Comparison of ENCODE assay signal across 9 mouse cellular contexts in genomic region chr2:32854206-32854605, GRCm38 (mm10). TPM values are rescaled to one million over a fixed set of nuclear protein-coding genes. Genes with fewer than 3 reads are reported as not detected.
DNase-seq lines count a peak whose midpoint lies in the region; ATAC-seq lines count a peak whose summit lies in the region.
"Had no signal": no experiment of that assay in that cellular context is flagged by ENCODE, and none has a peak within 500 bp of the region (broad histone marks: within the 10 kb centered on the region; RNA-seq: fewer than 3 reads in every experiment).

No protein-coding gene starts in this region.

- no peak overlapping the region for H3K27ac ChIP-seq in hindbrain, embryonic 12.5 days

- peaks cover 21% of the 10 kb centered on the region for H3K27me3 ChIP-seq in hindbrain, embryonic 12.5 days

- H3K4me3 ChIP-seq in hindbrain, embryonic 12.5 days = no peak overlapping the region
- H3K4me3 ChIP-seq: megakaryocyte, embryonic 14.5 days had no signal

- no peaks in the 10 kb centered on the region for H3K36me3 ChIP-seq in hindbrain, embryonic 12.5 days

- 0 out of 2 replicates have a peak, but pooled peaks have one; percentile 55 for ATAC-seq in hindbrain, embryonic 12.5 days (ENCODE audit: low FRiP score)

- no peak overlapping the region for H3K4me2 ChIP-seq in hindbrain, embryonic 12.5 days (replicated peaks)

- no peaks in the 10 kb centered on the region for H3K9me3 ChIP-seq in hindbrain, embryonic 12.5 days (replicated peaks)

- H3K9ac ChIP-seq in hindbrain, embryonic 12.5 days = no peak overlapping the region

- DNase-seq in MN1 (ENCODE audit: low spot score) = peak; percentile 91
- peak; percentile 93 for DNase-seq in cerebellum, adult 8-10 months
- DNase-seq in frontal cortex, adult 2 months (ENCODE audit: extremely low spot score in 1 of 2, low spot score in 1 of 2) = peak; percentile 67 to 96
- DNase-seq in layer of hippocampus, postnatal 36 days = peak; percentile 82 to 85
- DNase-seq in lung, postnatal 36 days = peak; percentile 97
- peak; percentile 86 for DNase-seq in right cerebral cortex, adult 18-20 months
- DNase-seq in urinary bladder, postnatal 10 days (ENCODE audit: low spot score) = peak; percentile 85

- 9% methylated on average over 8 of the region's 8 CpGs for WGBS in hindbrain, embryonic 12.5 days

- H3K4me1 ChIP-seq in hindbrain, embryonic 12.5 days = peaks cover 7% of the 10 kb centered on the region

RNA-seq across cellular contexts. Expression of gene Stxbp1, which starts 7.2 kb away (rescaled TPM):
- polyA plus RNA-seq in frontal cortex, adult 2 months (2012; rRNA removed) = 666 and 673 TPM in 2 replicates
- polyA plus RNA-seq in hindbrain, embryonic 12.5 days (2016; fragmentation: Nextera tagmentation; extraction: Ambion mirVana) = 102 and 105 TPM in 2 replicates
- 100 to 1,000 TPM; 561 to 604 TPM for total RNA-seq in layer of hippocampus, postnatal 36 days (2021)

RNA-seq across cellular contexts. Expression of gene Fam129b, which starts 21.7 kb away (rescaled TPM):
- 28.3 and 30.0 TPM in 2 replicates for polyA plus RNA-seq in frontal cortex, adult 2 months (2012; rRNA removed)
- polyA plus RNA-seq in hindbrain, embryonic 12.5 days (2016; fragmentation: Nextera tagmentation; extraction: Ambion mirVana) = 42.2 and 43.8 TPM in 2 replicates
- total RNA-seq in layer of hippocampus, postnatal 36 days (2021) = 10 to 100 TPM; 14.0 to 17.7 TPM
